Mouse (Mus musculus): ENCODE measurements around the gene Gjc3. TPM values are rescaled to one million over a fixed set of nuclear protein-coding genes. Genes with fewer than 3 reads are reported as not detected.

Gene Gjc3
- total and polyA plus RNA-seq, 3 experiments = not detected

DNA sequence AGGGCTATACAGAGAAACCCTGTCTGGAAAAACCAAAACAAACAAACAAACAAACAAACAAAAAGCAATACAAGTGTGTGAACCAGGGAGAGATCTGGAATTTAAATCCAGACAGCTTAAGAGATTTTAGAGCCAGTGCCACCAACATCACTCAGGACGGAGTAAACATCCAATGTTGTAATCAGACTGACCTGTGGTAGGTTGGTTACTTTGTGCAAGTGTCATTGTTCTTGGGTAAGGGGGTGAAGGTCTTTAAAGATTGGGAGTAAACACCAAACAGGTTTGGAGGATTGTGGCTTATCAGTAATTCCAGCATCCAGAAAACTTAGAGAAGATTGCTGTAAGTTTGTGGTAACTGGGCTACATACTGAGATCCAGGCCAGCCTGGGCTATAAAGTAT, 23.5 kb upstream of the Gjc3 start:
- TF ChIP-seq UBTF (IDR thresholded peaks at IDR 0.05; ENCODE audit: low read depth, low read length) (no peak), SMC3 (IDR thresholded peaks at IDR 0.05; ENCODE audit: low read depth, low read length) (no peak), TCF12 (IDR thresholded peaks at IDR 0.05; ENCODE audit: low read depth, low read length) (no peak), KAT2A (IDR thresholded peaks at IDR 0.05; ENCODE audit: insufficient replicate concordance, low read length) (no peak), CHD1 (IDR thresholded peaks at IDR 0.05; ENCODE audit: low read depth, low read length) (no peak), ELF1 (IDR thresholded peaks at IDR 0.05; ENCODE audit: low read depth, low read length) (no peak), IRF4 (IDR thresholded peaks at IDR 0.05; ENCODE audit: low read depth, low read length) (no peak), RAD21 (IDR thresholded peaks at IDR 0.05; ENCODE audit: low read depth, low read length) (no peak), NRF1 (IDR thresholded peaks at IDR 0.05; ENCODE audit: low read depth, low read length) (no peak), POLR2A (IDR thresholded peaks at IDR 0.05; ENCODE audit: low read depth, low read length) (no peak), MXI1 (IDR thresholded peaks at IDR 0.05; ENCODE audit: low read depth, low read length) (no peak), JUND (conservative IDR thresholded peaks at IDR 0.05; ENCODE audit: low read depth, low read length) (no peak), MAX (IDR thresholded peaks at IDR 0.05; ENCODE audit: low read length) (no peak), USF2 (conservative IDR thresholded peaks at IDR 0.05; ENCODE audit: low read depth, low read length) (no peak)
- Histone ChIP-seq H3K27me3 (replicated peaks) (no peaks in the 10 kb centered on the region), H3K9ac (ENCODE audit: insufficient read depth, low read depth) (no peak overlapping the region), H3K9me3 (replicated peaks; ENCODE audit: low read length) (peaks cover 1% of the 10 kb centered on the region), H3K79me2 (replicated peaks; ENCODE audit: control insufficient read depth, extremely low read depth, insufficient read depth, poor library complexity, severe bottlenecking) (no peaks in the 10 kb centered on the region), H3K4me3 (replicated peaks in 1 of 3; ENCODE audit: low read depth in 2 of 3, low read length in 2 of 3, poor library complexity in 1 of 3) (no peak overlapping the region), H3K4me1 (ENCODE audit: control insufficient read depth in 1 of 2, insufficient read depth in 2 of 2) (peaks cover 6 to 12% of the 10 kb centered on the region in 2 experiments; a peak in 3 of 4 replicates), H3K4me2 (ENCODE audit: insufficient read depth, low read depth, poor library complexity, severe bottlenecking) (no peak overlapping the region), H3K36me3 (replicated peaks in 1 of 2; ENCODE audit: control insufficient read depth in 1 of 2, insufficient read depth in 1 of 2, low read length in 1 of 2) (no peaks in the 10 kb centered on the region), H3K27ac (ENCODE audit: insufficient read depth, low read depth) (no peak overlapping the region)
- DNase-seq (ENCODE audit: extremely low read depth) = no peak
- dilution Hi-C loops (cut with MboI; ENCODE audit: extremely low pct_ligation_motif_present, extremely low pct_unique_long_range_greater_than_20kb, low sequenced_read_pairs) = no loop called here
- in situ Hi-C loops (cut with MboI; ENCODE audit: low pct_ligation_motif_present, low pct_unique_long_range_greater_than_20kb, low sequenced_read_pairs) = no loop called here

- no peaks in the 10 kb centered on the region for H3K9me3 ChIP-seq (replicated peaks; ENCODE audit: low read length)
- no peak within 1 kb of the TSS for H3K4me3 ChIP-seq (replicated peaks in 1 of 3; ENCODE audit: low read depth in 2 of 3, low read length in 2 of 3, poor library complexity in 1 of 3)
- H3K27ac ChIP-seq (ENCODE audit: insufficient read depth, low read depth) = no peak within 1 kb of the TSS
- DNase-seq (ENCODE audit: extremely low read depth) = no peak
- TF ChIP-seq MXI1 (IDR thresholded peaks at IDR 0.05; ENCODE audit: low read depth, low read length) (no peak), E2F4 (IDR thresholded peaks at IDR 0.05; ENCODE audit: insufficient replicate concordance, low read depth, low read length) (no peak), MAZ (IDR thresholded peaks at IDR 0.05; ENCODE audit: low read depth, low read length) (no peak), IRF4 (IDR thresholded peaks at IDR 0.05; ENCODE audit: low read depth, low read length) (no peak), JUN (IDR thresholded peaks at IDR 0.05; ENCODE audit: insufficient read depth, low read depth, low read length) (no peak), ZNF384 (IDR thresholded peaks at IDR 0.05; ENCODE audit: low read depth, low read length) (no peak)
- peaks cover 0 to 4% of the 10 kb centered on the region in 2 experiments; a peak in 1 of 4 replicates for H3K4me1 ChIP-seq (ENCODE audit: control insufficient read depth in 1 of 2, insufficient read depth in 2 of 2)
- no peaks in the 10 kb centered on the region for H3K36me3 ChIP-seq (replicated peaks in 1 of 2; ENCODE audit: control insufficient read depth in 1 of 2, insufficient read depth in 1 of 2, low read length in 1 of 2)
- no peak within 1 kb of the TSS for H3K9ac ChIP-seq (ENCODE audit: insufficient read depth, low read depth)
- H3K4me2 ChIP-seq (ENCODE audit: insufficient read depth, low read depth, poor library complexity, severe bottlenecking) = no peak within 1 kb of the TSS
- peaks cover under 1% of the 10 kb centered on the region for H3K27me3 ChIP-seq (replicated peaks)
- H3K79me2 ChIP-seq (replicated peaks; ENCODE audit: control insufficient read depth, extremely low read depth, insufficient read depth, poor library complexity, severe bottlenecking) = no peaks in the 10 kb centered on the region
- in situ Hi-C loops (cut with MboI; ENCODE audit: low pct_ligation_motif_present, low pct_unique_long_range_greater_than_20kb, low sequenced_read_pairs) (no loop called here), dilution Hi-C loops (cut with MboI; ENCODE audit: extremely low pct_ligation_motif_present, extremely low pct_unique_long_range_greater_than_20kb, low sequenced_read_pairs) (no loop called here)
These were observed 18.4 kb upstream of the Gjc3 start, which contains the start of gene Azgp1 for GRCm38 (mm10) chr5:137981300-137981699. TSS of gene Azgp1 (plus strand) at chr5:137981520.

All from CH12.LX (cell line).